Mouse (Mus musculus) brain, adult 2 months (tissue): Measurements from ENCODE around the gene Fam19a3.
A peak's percentile ranks its signal among the peaks of the same experiment; 100 is the strongest.
"Not testable (repeated sequence)": the region's sequence is repeated elsewhere in the genome, so short reads cannot be mapped to it uniquely, and the experiment has no call there.

ENCODE experiments used
- DNase-seq: peaks from one replicate; pipeline ENCODE4 v3.0.0; 2011; ENCODE audit warnings: low read depth, low spot score

Fam19a3 gene

DNA sequence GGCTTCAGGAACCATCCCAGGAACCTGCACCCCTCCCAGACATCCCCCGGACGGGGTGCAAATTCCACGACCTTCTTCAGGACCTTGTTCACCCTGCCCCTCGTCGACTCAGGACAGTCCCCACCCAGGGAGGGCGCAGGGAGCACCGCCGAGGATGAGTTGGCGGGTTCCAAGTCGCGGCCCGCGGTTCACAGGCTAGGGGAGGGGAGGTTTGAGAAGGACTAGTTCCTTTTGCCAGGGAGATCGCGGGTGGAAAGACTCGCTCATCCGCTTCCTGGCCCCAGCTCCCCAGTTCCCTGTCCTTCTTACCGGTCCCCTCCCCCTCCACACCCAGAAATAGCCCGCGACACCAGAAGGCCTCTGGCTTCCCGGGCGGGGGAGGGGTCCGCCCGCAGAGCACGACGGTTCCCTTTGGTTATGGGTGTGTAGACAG, at the start of gene Fam19a3:
Gene Fam19a3 (minus strand): TSS at position 370 of the 433 bp plus-strand sequence.
- DNase-seq = no peak

DNA sequence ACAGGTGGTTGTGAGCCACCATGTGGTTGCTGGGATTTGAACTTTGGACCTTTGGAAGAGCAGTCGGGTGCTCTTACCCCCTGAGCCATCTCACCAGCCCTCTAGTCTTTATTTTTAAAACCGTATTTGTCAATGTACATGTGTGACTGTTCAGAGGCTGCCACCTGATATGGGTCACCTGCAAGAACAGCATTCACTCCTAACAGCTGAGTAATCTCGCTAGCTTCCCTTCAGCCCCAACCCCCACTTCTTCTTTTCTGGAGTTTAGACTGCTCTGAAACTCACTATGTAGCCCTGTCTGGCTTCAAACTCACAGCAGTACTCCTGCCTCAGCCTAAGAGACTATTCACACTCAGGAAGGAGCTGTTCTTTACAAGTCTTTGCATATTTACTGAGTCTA, 40.8 kb upstream of the Fam19a3 start:
- DNase-seq = no peak

DNA sequence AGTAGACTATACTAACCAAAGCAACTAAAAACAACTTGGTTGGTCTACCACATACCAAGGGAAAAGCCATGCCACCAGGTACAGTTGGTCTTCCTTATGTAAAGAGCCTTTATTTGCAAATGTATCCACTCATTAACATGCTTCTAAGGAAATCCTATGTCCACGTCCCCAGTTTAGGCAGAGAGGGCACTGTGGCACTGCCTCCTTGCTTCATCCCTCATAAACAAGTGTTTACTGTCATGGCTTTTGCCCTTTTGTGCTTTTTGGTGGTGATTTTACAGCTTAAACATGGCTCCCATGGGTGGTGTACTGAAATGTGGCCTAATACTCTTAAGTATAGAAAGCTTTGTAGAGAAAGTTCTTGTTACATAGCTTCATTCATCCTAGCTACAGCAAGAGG, 38.8 kb upstream of the Fam19a3 start:
- no peak for DNase-seq

DNA sequence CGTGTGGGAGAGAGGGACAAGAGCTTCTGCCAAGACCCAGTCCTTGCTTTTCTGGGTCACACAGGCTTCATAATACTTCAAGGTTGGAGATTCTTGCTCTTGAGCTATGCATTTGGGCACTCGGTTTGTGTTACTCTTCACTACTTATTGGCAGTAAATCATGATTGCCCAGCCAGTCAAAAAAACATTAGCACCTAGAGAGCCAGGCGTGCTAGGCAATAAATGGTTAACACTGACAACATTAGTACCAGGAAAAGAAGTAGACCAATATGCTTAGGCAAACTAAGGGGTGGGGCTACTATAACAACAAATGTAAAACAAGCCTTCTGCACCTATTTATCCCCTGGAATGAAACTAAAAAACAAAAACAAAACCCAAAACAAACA, 37.1 kb upstream of the Fam19a3 start:
- DNase-seq = no peak

DNA sequence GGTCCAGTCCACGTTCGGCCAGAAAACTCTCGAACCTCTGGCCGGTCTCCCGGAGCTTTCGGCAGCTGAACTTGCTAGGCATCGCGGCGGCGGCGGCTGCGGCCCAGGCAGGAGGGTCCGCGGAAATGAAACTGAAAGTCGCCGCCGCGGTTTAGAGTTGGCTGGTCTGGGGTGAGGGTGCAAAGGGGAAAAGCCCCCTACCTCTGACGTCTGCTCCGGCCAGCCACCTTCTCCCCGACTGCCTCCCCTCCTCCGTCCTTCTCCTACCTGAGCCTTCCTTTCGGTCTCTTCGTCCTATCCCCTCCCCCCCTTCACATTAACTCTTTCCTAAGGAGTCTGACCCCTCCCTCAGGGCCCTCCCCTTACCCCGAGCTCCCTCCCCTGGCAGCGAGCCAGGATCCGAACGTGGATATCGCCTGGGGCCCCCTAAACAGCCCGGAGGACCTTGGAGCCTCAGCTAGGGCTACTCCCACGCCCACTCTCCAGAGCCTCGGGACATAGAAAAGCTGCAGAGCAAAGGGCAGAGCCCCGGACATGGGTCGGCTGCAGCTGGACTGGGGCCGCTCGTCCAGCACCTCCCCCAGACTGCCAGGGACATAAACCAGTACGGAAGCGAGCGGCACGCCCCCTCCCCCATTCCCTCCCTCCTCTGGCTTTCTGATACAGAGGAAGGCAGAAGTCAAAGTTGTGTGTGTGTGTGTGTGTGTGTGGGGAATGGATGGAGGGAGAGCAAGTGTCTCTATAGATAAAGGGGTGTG, 36.5 kb upstream of the Fam19a3 start, which contains the start of gene Mov10:
Gene Mov10 (minus strand): TSS at position 573 of the 758 bp plus-strand sequence.
- peak; percentile 47 for DNase-seq

DNA sequence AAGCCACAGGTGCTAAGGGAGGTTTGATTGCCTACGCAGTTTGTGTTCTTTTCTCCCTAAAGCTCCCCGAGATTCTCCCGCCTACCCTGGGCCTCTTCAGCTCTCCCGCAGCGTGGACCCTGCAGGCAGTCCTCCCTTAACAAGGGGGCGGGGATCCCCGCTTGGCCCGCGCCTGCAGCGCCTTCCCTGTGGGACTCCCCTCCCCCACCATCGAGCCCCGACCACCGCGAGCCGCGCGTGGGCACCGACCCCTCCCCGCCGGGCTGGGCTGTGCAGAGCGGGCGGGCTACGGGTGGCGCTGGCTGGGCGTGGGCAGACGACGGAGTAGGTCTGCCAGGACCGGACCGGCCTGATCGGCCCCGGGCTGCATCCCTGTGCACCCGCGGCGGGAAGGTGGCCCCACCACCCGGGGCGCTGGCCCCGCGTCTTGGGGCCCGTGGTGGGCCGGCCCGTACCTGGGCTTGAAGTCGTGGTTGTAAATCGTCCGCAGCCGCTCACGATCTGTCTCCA, 35.9 kb upstream of the Fam19a3 start:
- peak; percentile 36 for DNase-seq

DNA sequence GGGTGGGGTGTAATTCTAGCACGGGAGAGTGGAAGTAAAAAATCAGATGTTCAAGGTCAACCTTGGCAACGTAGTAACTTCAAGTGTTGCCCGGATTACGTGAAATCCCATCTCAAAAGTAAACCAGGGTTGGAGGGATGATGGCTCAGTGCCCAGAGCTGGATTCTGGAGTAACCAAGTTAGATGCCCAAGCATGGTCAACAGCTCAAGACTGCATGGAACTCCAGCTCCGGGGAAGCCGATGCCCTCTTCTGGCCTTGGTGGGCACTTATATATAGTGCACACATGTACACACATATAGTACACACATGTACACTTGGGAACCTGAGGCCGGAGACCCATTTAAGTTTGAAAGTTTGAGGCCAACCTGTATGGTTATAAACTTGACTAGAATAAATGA, 34.5 kb upstream of the Fam19a3 start:
- DNase-seq = no peak

DNA sequence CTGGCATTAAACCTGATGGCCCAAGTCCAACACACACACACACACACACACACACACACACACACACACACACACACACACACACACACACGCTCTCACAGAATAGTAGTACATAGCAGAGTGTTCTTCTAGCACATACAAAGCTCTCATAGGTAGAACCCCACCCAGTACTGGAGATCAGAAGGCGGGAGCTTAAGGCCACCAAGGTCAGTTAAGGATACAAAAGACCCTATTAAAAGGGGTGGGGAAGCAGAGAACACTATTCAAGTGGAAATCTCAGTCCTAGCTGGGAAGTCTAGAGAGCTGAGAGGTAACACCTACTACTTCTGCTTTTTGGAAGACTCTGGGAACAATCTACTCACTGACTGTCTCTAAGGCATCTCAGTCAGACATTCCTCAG, 33.7 kb upstream of the Fam19a3 start:
- no peak for DNase-seq

DNA sequence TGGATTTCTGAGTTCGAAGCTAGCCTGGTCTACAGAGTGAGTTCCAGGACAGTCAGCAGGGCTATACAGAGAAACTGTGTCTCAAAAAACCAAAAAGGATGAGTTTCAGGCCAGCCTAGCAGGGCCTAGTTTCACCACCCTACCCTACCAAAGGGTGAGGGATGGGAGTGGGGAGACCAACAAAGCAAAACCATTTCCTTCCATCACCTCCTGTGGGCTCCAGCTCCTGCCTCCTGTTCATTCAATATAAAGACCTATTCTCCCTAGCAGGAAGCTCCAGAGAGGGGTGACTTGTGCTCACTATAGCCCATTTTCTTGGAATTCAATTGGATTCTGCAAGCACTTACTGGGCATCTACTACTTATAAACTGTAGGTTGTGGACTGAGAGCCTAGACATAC, 33.1 kb upstream of the Fam19a3 start:
- DNase-seq = no peak

DNA sequence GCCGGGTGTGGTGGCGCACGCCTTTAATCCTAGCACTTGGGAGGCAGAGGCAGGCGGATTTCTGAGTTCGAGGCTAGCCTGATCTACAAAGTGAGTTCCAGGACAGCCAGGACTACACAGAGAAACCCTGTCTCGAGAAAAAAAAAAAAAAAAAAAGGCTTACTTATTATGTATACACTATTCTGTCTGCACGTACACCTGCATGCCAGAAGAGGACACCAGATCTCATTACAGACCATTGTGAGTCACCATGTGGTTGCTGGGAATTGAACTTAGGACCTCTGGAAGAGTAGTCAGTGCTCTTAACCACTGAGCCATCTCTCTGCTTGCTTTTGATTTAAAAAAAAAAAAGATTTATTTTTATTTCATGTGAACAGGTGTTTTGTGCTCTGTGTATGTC, 31.6 kb upstream of the Fam19a3 start:
- DNase-seq = not testable (repeated sequence)

DNA sequence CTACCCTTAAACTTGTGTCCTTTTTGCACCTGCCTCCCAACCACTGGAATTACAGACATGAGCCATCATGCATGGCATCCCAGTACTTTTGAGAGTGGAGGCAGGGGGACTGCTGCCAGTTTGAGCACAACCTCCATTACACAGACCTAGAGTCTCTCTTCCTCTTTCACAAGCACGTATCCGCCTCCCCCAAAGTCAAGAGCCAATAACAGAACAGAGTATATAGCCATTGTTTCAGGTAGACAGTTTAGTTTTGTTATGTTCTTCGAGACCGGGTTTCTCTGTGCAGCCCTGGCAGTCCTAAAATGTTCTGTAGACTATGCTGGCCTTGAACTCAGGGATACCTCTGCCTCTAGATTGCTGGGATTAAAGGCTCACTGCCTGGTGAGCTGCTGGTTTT, 30.6 kb upstream of the Fam19a3 start:
- no peak for DNase-seq

DNA sequence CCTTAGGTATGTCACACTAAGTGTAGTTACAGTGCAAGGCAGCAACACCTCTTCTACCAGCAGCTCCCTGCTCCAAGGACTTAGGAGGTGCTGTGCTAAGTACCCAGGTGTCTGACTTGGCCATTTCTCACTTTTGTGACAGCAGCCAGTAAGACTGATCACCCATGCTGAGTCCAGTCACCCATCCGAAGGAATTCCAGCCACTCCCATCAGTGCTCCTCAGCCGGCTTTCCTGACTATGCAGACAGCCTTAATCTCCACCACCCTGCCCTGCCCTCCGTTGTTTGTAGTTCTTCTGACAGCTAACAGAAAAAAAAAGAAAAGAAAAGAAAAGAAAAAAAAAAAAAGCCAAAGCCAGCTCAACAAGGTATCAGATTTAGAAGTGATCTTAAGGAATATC, 30.1 kb upstream of the Fam19a3 start:
- DNase-seq = no peak

DNA sequence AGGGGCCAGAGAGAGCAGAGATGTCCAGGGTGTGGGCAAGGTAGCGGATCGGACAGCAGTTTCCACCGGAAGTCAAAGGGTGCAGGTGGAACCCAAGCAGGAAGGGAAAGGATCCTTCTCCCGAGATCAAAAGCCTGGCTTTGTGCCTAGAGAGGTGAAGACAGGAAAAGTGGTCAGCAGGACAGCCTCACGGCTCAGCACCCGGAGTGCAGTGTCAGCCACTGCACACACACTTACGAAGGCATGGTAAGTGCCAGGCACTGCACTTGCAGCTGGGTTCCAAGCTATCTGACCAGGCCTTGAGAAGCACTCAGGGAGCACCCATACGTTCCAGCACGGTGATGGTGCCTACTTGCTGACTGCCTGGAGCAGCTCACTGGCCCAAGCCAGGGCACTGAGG, 23.9 kb upstream of the Fam19a3 start:
- DNase-seq = no peak

DNA sequence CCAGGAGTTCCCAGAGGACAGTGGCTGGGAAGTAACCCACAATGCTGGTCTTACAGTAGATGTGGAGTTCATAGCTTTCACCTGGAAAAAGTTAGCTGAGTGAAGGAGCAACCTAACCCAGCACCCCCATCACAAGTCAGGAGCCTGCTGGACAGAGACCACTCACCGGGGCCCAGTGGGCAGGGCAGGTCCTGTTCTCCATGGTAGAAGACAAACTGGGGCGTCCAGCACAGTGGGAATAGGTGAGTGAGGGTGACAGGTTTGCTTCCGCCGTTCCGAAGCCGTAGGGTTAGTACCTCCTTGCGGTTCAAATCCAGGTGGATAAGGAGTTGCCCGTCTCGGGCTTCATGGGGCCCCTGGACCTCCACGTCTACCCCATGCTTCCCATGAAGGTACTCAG, 22.7 kb upstream of the Fam19a3 start:
- DNase-seq = no peak

DNA sequence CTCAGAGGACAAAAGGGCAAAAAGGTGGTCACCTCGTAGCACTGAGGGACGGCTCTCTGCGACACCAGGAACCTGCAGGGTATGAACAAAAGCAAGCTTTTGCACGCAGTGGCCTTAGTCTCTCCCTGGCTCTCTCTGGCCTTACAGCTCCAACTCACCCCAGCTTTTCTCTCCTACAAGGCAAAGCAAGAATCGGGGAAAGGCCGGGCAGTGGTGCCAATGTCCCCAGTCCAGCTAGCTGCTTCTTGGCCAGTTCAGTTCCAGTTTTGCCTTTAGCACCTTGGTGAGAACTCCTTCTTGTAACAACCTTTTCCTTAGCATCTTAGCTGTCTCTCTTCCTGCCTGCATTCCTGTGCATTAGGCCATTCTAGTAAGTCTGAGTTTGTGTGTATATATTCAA, 19.8 kb upstream of the Fam19a3 start:
- no peak for DNase-seq

DNA sequence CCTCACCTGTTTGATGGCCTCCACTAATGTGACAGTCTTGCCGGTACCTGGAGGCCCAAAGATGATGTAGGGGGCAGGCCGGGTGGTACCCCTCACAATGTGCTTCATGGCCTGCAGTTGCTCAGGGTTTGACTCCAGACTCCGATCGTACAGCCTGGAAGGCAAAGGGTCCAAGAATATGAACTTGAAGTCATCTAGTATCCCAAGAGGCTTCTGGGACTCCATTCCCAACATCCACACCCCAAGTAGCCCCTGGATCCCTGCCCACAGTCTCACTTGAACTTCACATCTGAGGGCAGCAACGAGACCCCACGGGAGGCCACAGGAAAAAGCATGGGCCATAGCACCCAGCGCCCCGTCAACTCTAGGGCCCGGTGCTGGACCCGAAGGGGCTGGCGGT, 19.0 kb upstream of the Fam19a3 start:
- DNase-seq = no peak

DNA sequence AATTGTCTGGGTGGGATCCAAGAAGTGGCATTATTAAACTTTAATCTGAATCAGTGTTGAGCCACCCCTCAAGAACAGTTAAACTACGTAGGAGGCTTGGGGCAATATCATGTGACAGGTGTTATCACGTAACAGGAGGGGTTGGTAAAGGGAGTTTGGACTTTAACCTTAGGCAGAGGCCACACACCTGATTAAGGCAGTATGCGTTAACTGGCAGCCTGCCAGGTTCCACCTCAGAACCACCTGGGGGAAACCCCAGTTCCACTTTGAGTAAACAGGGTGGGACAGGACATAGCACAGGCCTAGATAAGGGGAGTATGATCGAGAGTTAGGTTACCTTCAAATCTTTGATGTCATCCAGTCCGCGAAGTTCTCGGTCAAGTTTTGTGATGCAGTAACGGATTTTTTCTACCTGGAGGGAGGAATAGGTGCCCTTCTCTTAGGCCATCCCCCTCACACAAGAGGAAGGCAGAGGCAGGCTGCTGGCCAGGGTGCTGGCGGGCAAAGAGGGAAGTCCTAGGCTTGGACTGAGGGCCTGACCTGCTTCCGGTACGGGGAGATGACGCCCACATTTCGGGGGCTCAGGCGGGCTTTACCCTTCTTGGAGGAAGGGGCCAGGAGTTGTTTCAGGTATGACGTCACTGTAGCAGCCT, 14.9 kb upstream of the Fam19a3 start:
- no peak for DNase-seq

DNA sequence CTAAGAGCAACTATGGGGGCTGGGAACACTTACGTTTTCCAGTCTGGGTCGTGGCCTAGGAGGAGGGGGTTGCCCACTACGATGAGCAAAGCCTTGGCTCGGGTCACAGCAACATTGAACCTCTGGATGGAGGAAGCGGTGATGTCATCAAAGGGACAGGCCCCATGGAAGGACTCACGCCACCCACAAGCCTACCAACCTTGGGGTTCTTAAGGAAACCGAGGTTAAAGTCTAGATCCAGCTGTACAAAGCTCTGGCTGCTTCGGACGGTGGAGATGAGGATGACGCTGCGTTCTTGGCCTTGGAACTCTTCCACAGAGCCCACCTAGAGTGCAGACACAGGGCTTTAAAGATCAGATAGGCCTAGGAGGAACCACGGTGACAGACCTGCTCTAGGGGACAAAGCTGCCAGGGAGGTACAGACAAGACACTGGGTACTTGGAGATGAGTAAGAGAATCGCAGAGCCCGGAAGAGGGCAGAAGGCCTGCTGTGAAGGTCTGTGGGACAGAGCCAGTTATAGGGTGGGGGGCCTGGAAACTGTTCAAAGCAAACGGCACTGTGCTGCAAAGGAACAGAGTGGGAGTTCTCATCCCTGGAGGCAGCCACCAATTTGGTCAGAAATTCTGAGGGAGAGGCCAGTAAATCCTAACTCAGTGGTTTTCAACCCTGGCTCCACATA, 14.2 kb upstream of the Fam19a3 start:
- no peak for DNase-seq

DNA sequence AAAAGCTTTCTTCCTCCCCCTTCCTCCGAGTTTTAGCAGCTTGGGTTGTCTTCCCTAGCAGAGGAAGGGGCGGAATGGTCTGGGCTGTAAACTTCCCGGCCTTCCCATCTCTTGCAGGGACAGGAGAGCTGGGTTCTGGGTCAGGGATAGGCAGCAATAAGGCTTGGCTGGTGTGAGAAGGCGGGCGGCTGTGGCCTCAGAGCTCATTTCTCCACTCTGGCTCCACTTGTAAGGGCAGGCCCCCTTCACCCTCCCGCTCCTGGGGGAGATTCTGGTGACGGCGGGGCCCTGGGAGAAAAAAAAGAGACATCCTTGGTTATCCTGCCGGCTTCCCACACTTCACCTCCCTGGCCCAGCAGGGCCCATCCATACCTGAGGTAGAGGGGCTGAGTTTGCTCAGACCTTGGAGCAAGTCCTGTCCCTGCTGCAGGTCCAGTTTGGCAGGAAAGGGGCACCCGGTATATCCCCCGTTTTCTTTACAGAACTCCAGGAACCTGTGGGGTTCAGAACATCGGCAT, 13.4 kb upstream of the Fam19a3 start:
- DNase-seq = no peak

DNA sequence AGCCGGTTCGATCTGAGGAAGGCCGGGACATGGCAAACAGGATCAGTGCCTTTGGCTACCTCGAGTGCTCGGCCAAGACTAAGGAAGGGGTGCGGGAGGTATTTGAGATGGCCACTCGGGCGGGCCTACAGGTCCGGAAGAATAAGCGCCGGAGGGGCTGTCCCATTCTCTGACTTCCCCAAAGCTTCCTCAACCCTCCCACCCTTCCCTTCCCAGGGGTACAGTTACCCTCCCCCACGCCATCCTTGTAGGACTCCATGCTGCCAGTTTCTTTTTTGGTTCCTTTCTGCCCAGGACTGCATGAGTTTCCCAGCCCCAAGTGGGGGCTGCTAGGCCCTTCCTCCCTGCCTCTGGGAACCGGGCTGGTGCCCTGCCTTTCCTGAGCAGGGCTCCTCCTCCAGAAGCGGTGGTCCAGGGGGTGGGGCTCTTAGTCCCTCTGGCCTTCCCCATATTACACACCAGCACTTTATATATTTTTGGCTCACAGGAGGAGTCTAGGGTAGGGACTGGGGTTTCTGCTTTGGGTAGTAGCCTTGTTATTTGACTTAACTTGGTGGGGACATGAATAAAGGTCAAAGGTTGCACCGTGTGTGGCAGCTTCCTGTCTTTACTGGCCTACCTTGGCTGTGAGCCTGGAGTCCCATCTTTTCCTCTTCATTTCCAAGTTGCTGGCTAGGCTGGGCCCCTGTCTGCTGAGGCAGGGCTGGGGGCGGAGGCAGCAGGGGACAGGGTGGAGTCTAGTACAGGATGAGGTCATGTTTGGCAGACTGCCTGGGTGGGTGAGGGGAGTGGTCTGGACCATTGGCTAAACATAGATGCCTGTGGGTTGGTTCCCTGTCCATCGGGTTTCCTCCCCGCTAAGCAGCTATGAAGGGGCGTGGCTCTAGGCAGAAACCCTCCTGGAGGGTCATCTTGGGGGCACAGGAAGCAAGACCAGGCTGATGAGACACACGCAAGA, 12.5 kb upstream of the Fam19a3 start:
- peak; percentile 49 for DNase-seq
